Comparison of ENCODE assay signal across 36 mouse cellular contexts in the genomic region with DNA sequence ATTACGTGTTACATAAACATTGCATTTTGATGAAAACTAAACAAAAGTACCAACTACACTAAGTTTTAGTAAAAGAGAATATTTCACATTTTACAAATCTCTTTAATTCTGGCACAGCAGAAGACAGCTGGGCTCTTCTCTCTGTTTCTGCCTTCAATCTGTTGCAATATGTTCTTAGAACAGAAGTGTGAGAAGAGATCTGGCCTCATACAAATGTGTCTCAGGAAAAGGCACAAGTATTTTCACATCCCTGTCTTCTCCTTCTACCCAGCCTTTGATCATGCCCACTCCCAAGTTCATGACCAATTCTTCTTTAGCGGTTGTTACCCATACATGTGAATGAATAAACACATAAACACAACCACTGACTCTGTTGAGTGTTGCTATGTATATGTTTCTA. TPM values are rescaled to one million over a fixed set of nuclear protein-coding genes. Genes with fewer than 3 reads are reported as not detected.
DNase-seq lines count a peak whose midpoint lies in the region; TF ChIP-seq lines count a peak whose summit lies in the region.
"Had no signal": no experiment of that assay in that cellular context is flagged by ENCODE, and none has a peak within 500 bp of the region (broad histone marks: within the 10 kb centered on the region; RNA-seq: fewer than 3 reads in every experiment).

No protein-coding gene starts in this region.

- TF ChIP-seq POLR2A in brain, embryonic 14.5 days (IDR thresholded peaks at IDR 0.05; ENCODE audit: borderline replicate concordance, extremely low read depth, insufficient read depth, insufficient read length, poor library complexity, severe bottlenecking): no peak

- peak overlapping the region; percentile 89 for H3K27ac ChIP-seq in left cerebral cortex, adult 2 months
- H3K27ac ChIP-seq in layer of hippocampus, adult 2 months: peak overlapping the region; percentile 93
- H3K27ac ChIP-seq: embryonic facial prominence, embryonic 12.5 days; hindbrain, embryonic 14.5 days; kidney, embryonic 15.5 days; limb, embryonic 12.5 days; liver, embryonic 15.5 days had no signal

- peak; percentile 38 to 70 for DNase-seq in frontal cortex, adult 2 months (ENCODE audit: extremely low spot score in 1 of 2, low spot score in 1 of 2)
- DNase-seq in frontal cortex, postnatal 25 days (ENCODE audit: low spot score in 2 of 2): no peak
- no peak for DNase-seq in left cerebral cortex, adult 2 months (ENCODE audit: extremely low spot score in 1 of 2, low spot score in 2 of 2)
- no peak for DNase-seq in left cerebral cortex, postnatal 10 days (ENCODE audit: extremely low spot score in 1 of 2, low spot score in 2 of 2)
- peak; percentile 23 for DNase-seq in brain, embryonic 14.5 days (ENCODE audit: low read depth)
- peak in 1 of 2 experiments; percentile 42 for DNase-seq in layer of hippocampus, adult 2 months (ENCODE audit: low spot score in 2 of 2)
- no peak for DNase-seq in adrenal gland, adult 18-20 months (ENCODE audit: low spot score in 2 of 2)
- no peak for DNase-seq in thymus, postnatal 14 days
- DNase-seq: adrenal gland, adult 2 months; adrenal gland, postnatal 36 days; B cell, adult 2 months; cerebellum, adult 8-10 months; cerebellum, postnatal 25 days; embryo, embryonic 11 days; gastrocnemius, postnatal 14 days; heart, adult 18-20 months; heart, postnatal 4 days; kidney, adult 18-20 months; kidney, postnatal 25 days; lung, embryonic 14.5 days had no signal

- H3K4me3 ChIP-seq in left cerebral cortex, adult 2 months: no peak overlapping the region
- no peak overlapping the region for H3K4me3 ChIP-seq in layer of hippocampus, adult 2 months
- H3K4me3 ChIP-seq: embryonic facial prominence, embryonic 12.5 days; kidney, embryonic 15.5 days; limb, embryonic 12.5 days; liver, embryonic 15.5 days had no signal

- TF ChIP-seq CTCF in left cerebral cortex, adult 2 months (IDR thresholded peaks at IDR 0.05): no peak
- no peak for TF ChIP-seq CTCF in brain, embryonic 14.5 days (IDR thresholded peaks at IDR 0.05; ENCODE audit: borderline replicate concordance, extremely low read depth, insufficient read depth, insufficient read length)
- no peak for TF ChIP-seq CTCF in layer of hippocampus, adult 2 months (conservative IDR thresholded peaks at IDR 0.05)

- intact Hi-C loops in left cerebral cortex, adult 2 months (cut with DNase I): no loop called here
- intact Hi-C loops in left cerebral cortex, postnatal 10 days (cut with DNase I): no loop called here

RNA-seq across cellular contexts. Expression of gene Ephx4, which starts 12.6 kb away (rescaled TPM):
- 72.8 and 77.9 TPM in 2 replicates for polyA plus RNA-seq in frontal cortex, adult 2 months (2012; rRNA removed)
- 10 to 100 TPM; 81.8 to 92.1 TPM for total RNA-seq in left cerebral cortex, adult 2 months (2021)
- total RNA-seq in left cerebral cortex, postnatal 10 days (2021): 10 to 100 TPM; 47.9 to 48.5 TPM
- 1.7 and 2.7 TPM in 2 replicates for polyA plus RNA-seq in brain, embryonic 14.5 days (2012; rRNA removed)
- total RNA-seq in layer of hippocampus, adult 2 months (2021): 10 to 100 TPM; 59.4 to 62.5 TPM
- 1 to 10 TPM; 1.0 to 1.2 TPM for total RNA-seq in adrenal gland, adult 18-20 months (2021)
- total RNA-seq: megakaryocyte, adult 5-6 weeks; neutrophil, adult 5-6 weeks had no signal
- polyA plus RNA-seq: liver, adult 2 months had no signal

RNA-seq across cellular contexts. Expression of gene Lpcat2b, which starts 16.3 kb away (rescaled TPM):
- polyA plus RNA-seq in frontal cortex, adult 2 months (2012; rRNA removed): 0.08 TPM in 1 of 2 replicates, not detected in the other
- under 1 TPM in 1 of 2 experiments, not detected in 1; 0.33 TPM for total RNA-seq in left cerebral cortex, adult 2 months (2021)
- total RNA-seq in left cerebral cortex, postnatal 10 days (2021): under 1 TPM in 1 of 2 experiments, not detected in 1; 0.19 TPM
- polyA plus RNA-seq in brain, embryonic 14.5 days (2012; rRNA removed): not detected in 2 replicates
- under 1 TPM in 1 of 2 experiments, not detected in 1; 0.31 TPM for total RNA-seq in layer of hippocampus, adult 2 months (2021)
- total RNA-seq in adrenal gland, adult 18-20 months (2021): not detected
- total RNA-seq: adrenal gland, adult 2 months; adrenal gland, postnatal 36 days; gastrocnemius, postnatal 14 days; heart, adult 18-20 months; heart, postnatal 4 days; liver, adult 2 months; megakaryocyte, adult 5-6 weeks; neutrophil, adult 5-6 weeks had no signal
- polyA plus RNA-seq: adrenal gland, adult 2 months; embryonic facial prominence, embryonic 12.5 days; heart, embryonic 11.5 days; heart, embryonic 16.5 days; hindbrain, embryonic 14.5 days; kidney, embryonic 15.5 days; limb, embryonic 12.5 days; liver, adult 2 months; liver, embryonic 15.5 days; lung, embryonic 14.5 days; midbrain, embryonic 11.5 days; midbrain, embryonic 16.5 days; neural tube, embryonic 11.5 days; small intestine, adult 2 months; stomach, embryonic 14.5 days; urinary bladder, adult 2 months had no signal

RNA-seq across cellular contexts. Expression of gene Btbd8, which starts 22.7 kb away (rescaled TPM):
- 53.7 and 54.1 TPM in 2 replicates for polyA plus RNA-seq in frontal cortex, adult 2 months (2012; rRNA removed)
- total RNA-seq in left cerebral cortex, adult 2 months (2021): 100 to 1,000 TPM; 161 to 177 TPM
- total RNA-seq in left cerebral cortex, postnatal 10 days (2021): 100 to 1,000 TPM; 113 to 116 TPM
- 13.0 and 15.2 TPM in 2 replicates for polyA plus RNA-seq in brain, embryonic 14.5 days (2012; rRNA removed)
- 100 to 1,000 TPM; 105 to 114 TPM for total RNA-seq in layer of hippocampus, adult 2 months (2021)
- 1 to 10 TPM; 4.9 to 5.6 TPM for total RNA-seq in adrenal gland, adult 18-20 months (2021)

Comparison
In these comparisons a context has a peak if more than half of its experiments do, and no peak if none do; other contexts are left out.
1. DNase-seq: peak in frontal cortex, adult 2 months (2 of 2) and brain, embryonic 14.5 days (single experiment); none in frontal cortex, postnatal 25 days (0 of 2), left cerebral cortex, adult 2 months (0 of 2), left cerebral cortex, postnatal 10 days (0 of 2), adrenal gland, adult 18-20 months (0 of 2) and thymus, postnatal 14 days (single experiment).
2. RNA of gene Ephx4, which starts 12.6 kb away (total RNA-seq): 81.8 to 92.1 TPM in left cerebral cortex, adult 2 months, 59.4 to 62.5 TPM in layer of hippocampus, adult 2 months and 47.9 to 48.5 TPM in left cerebral cortex, postnatal 10 days; 1.0 to 1.2 TPM in adrenal gland, adult 18-20 months; every median in the first group is over 10 times any median in the second.
3. RNA of gene Btbd8, which starts 22.7 kb away (total RNA-seq): 161 to 177 TPM in left cerebral cortex, adult 2 months, 113 to 116 TPM in left cerebral cortex, postnatal 10 days and 105 to 114 TPM in layer of hippocampus, adult 2 months; 4.9 to 5.6 TPM in adrenal gland, adult 18-20 months; every median in the first group is over 10 times any median in the second.